Mouse (Mus musculus) MEL (cell line): ENCODE results near the gene Amot. TPM values are rescaled to one million over a fixed set of nuclear protein-coding genes. Genes with fewer than 3 reads are reported as not detected.
A peak's percentile ranks its signal among the peaks of the same experiment; 100 is the strongest.

Source experiments
- DNase-seq: peaks from one replicate; pipeline ENCODE4 v3.0.0; 2011; ENCODE audit warnings: low read depth, low spot score
- H3K27ac ChIP-seq: 2 replicates; pipeline ENCODE4 v1.5.1; 2012; ENCODE audit warnings: low read depth, mild to moderate bottlenecking, control low read depth, low read length, moderate library complexity; ENCODE audit not compliant: control insufficient read depth
- H3K27me3 ChIP-seq, 2 experiments: fragments of 150-350 bp in 1 of 2; sonication (generic) in 1 of 2; 2 replicates each; pipeline ENCODE4 v1.6.1; 2012; ENCODE audit warnings: low read length in 2 of 2, mild to moderate bottlenecking in 2 of 2, improper control_type of control experiment in 1 of 2, moderate library complexity in 1 of 2; ENCODE audit not compliant: insufficient read depth in 2 of 2, control insufficient read depth in 1 of 2
- H3K36me3 ChIP-seq, 2 experiments: 2 replicates each; pipeline ENCODE4 v1.6.1; 2012 to 2014; ENCODE audit warnings: low read length in 2 of 2, improper control_type of control experiment in 1 of 2, inconsistent platforms in 1 of 2, mild to moderate bottlenecking in 1 of 2; ENCODE audit not compliant: insufficient read depth in 2 of 2, control insufficient read depth in 1 of 2
- H3K4me1 ChIP-seq, 2 experiments: fragments of 150-350 bp in 1 of 2; sonication (generic) in 1 of 2; 2 replicates each; pipeline ENCODE4 v1.6.1; 2012; ENCODE audit warnings: low read length in 2 of 2, improper control_type of control experiment in 1 of 2, mild to moderate bottlenecking in 1 of 2; ENCODE audit not compliant: insufficient read depth in 2 of 2, control insufficient read depth in 1 of 2
- H3K4me3 ChIP-seq, 2 experiments: fragments of 150-350 bp in 1 of 2; sonication (generic) in 1 of 2; 2 replicates each; pipeline ENCODE4 v1.5.1; 2012; ENCODE audit warnings: low read depth in 2 of 2, low read length in 2 of 2, mild to moderate bottlenecking in 2 of 2, moderate library complexity in 2 of 2, control low read depth in 1 of 2, improper control_type of control experiment in 1 of 2; ENCODE audit not compliant: control insufficient read depth in 1 of 2, insufficient read depth in 1 of 2
- H3K79me2 ChIP-seq: 2 replicates; pipeline ENCODE4 v1.6.1; 2012; ENCODE audit warnings: mild to moderate bottlenecking, low read length, moderate library complexity; ENCODE audit not compliant: control insufficient read depth, poor library complexity, insufficient read depth
- H3K9ac ChIP-seq: 2 replicates; pipeline ENCODE4 v1.6.1; 2012; ENCODE audit warnings: low read depth, mild to moderate bottlenecking, control low read depth, low read length, moderate library complexity; ENCODE audit not compliant: control insufficient read depth, poor library complexity, severe bottlenecking
- H3K9me3 ChIP-seq: fragments of 150-350 bp; sonication (generic); replicated peaks from 2 replicates; pipeline ENCODE4 v1.6.1; 2012; ENCODE audit warnings: mild to moderate bottlenecking, low read length, improper control_type of control experiment, moderate library complexity; ENCODE audit not compliant: insufficient read depth
- BHLHE40 ChIP-seq: IDR thresholded peaks from 2 replicates; pipeline ENCODE4 v1.6.1; 2012; ENCODE audit warnings: low read depth, mild to moderate bottlenecking, inconsistent platforms, low read length, improper control_type of control experiment, borderline replicate concordance
- E2F4 ChIP-seq: IDR thresholded peaks from 2 replicates; pipeline ENCODE4 v1.6.1; 2011; ENCODE audit warnings: low read depth, low read length, improper control_type of control experiment, borderline replicate concordance
- ELF1 ChIP-seq: IDR thresholded peaks from 2 replicates; pipeline ENCODE4 v1.6.1; 2014; ENCODE audit warnings: low read depth, mild to moderate bottlenecking, inconsistent platforms, low read length, improper control_type of control experiment, moderate library complexity
- EP300 ChIP-seq, 2 experiments: IDR thresholded peaks; 2 replicates each; pipeline ENCODE4 v1.6.1; 2011; ENCODE audit warnings: improper control_type of control experiment in 2 of 2, low read length in 2 of 2, low read depth in 1 of 2, mild to moderate bottlenecking in 1 of 2
- ETS1 ChIP-seq: IDR thresholded peaks from 2 replicates; pipeline ENCODE4 v1.6.1; 2012; ENCODE audit warnings: low read depth, mild to moderate bottlenecking, inconsistent platforms, low read length, improper control_type of control experiment, moderate library complexity
- GATA1 ChIP-seq: IDR thresholded peaks from 2 replicates; pipeline ENCODE4 v1.6.1; 2011; ENCODE audit warnings: low read depth, low read length, improper control_type of control experiment
- HCFC1 ChIP-seq: IDR thresholded peaks from 2 replicates; pipeline ENCODE4 v1.6.1; 2012; ENCODE audit warnings: low read depth, mild to moderate bottlenecking, inconsistent platforms, low read length, improper control_type of control experiment, moderate library complexity
- JUND ChIP-seq: IDR thresholded peaks from 2 replicates; pipeline ENCODE4 v1.6.1; 2011; ENCODE audit warnings: low read depth, mild to moderate bottlenecking, improper control_type of control experiment, low read length
- MAFK ChIP-seq: IDR thresholded peaks from 2 replicates; pipeline ENCODE4 v1.6.1; 2011; ENCODE audit warnings: low read depth, mild to moderate bottlenecking, low read length, improper control_type of control experiment, borderline replicate concordance
- MAX ChIP-seq: IDR thresholded peaks from 2 replicates; pipeline ENCODE4 v1.6.1; 2011; ENCODE audit warnings: low read length, improper control_type of control experiment
- MAZ ChIP-seq: IDR thresholded peaks from 2 replicates; pipeline ENCODE4 v1.6.1; 2012; ENCODE audit warnings: low read depth, mild to moderate bottlenecking, inconsistent platforms, low read length, improper control_type of control experiment
- MEF2A ChIP-seq: IDR thresholded peaks from 2 replicates; pipeline ENCODE4 v1.6.1; 2014; ENCODE audit warnings: low read depth, mild to moderate bottlenecking, inconsistent platforms, low read length, improper control_type of control experiment; ENCODE audit not compliant: poor library complexity, insufficient replicate concordance, severe bottlenecking; ENCODE audit errors: extremely low read depth
- MXI1 ChIP-seq: IDR thresholded peaks from 2 replicates; pipeline ENCODE4 v1.6.1; 2011; ENCODE audit warnings: mild to moderate bottlenecking, low read depth, low read length, improper control_type of control experiment
- MYB ChIP-seq: IDR thresholded peaks from 2 replicates; pipeline ENCODE4 v1.6.1; 2011; ENCODE audit warnings: mild to moderate bottlenecking, low read depth, low read length, improper control_type of control experiment
- MYC ChIP-seq: IDR thresholded peaks from 2 replicates; pipeline ENCODE4 v1.6.1; 2011; ENCODE audit warnings: low read depth, mild to moderate bottlenecking, low read length, improper control_type of control experiment, moderate library complexity
- NELFE ChIP-seq: IDR thresholded peaks from 2 replicates; pipeline ENCODE4 v1.6.1; 2011; ENCODE audit warnings: low read depth, low read length, improper control_type of control experiment
- NRF1 ChIP-seq: IDR thresholded peaks from 2 replicates; pipeline ENCODE4 v1.6.1; 2014; ENCODE audit warnings: low read depth, mild to moderate bottlenecking, inconsistent platforms, low read length, improper control_type of control experiment, moderate library complexity; ENCODE audit not compliant: poor library complexity, insufficient read depth, severe bottlenecking
- POLR2A ChIP-seq, 2 experiments: IDR thresholded peaks; 2 replicates each; pipeline ENCODE4 v1.6.1; 2011 to 2012; ENCODE audit warnings: low read length in 2 of 2, mild to moderate bottlenecking in 2 of 2, control low read depth in 1 of 2, improper control_type of control experiment in 1 of 2, low read depth in 1 of 2, moderate library complexity in 1 of 2; ENCODE audit not compliant: control insufficient read depth in 1 of 2, insufficient read depth in 1 of 2, poor library complexity in 1 of 2
- POLR2AphosphoS2 ChIP-seq: IDR thresholded peaks from 2 replicates; pipeline ENCODE4 v1.6.1; 2011; ENCODE audit warnings: low read length, improper control_type of control experiment
- POLR2AphosphoS5 ChIP-seq: IDR thresholded peaks from 2 replicates; pipeline ENCODE4 v1.6.1; 2012; ENCODE audit warnings: low read depth, borderline replicate concordance, mild to moderate bottlenecking, inconsistent platforms, low read length, moderate library complexity, mixed read lengths
- RAD21 ChIP-seq: IDR thresholded peaks from 2 replicates; pipeline ENCODE4 v1.6.1; 2011; ENCODE audit warnings: mild to moderate bottlenecking, low read depth, low read length, improper control_type of control experiment
- RCOR1 ChIP-seq: IDR thresholded peaks from 2 replicates; pipeline ENCODE4 v1.6.1; 2012; ENCODE audit warnings: low read depth, mild to moderate bottlenecking, inconsistent platforms, low read length, improper control_type of control experiment
- SIN3A ChIP-seq: IDR thresholded peaks from 2 replicates; pipeline ENCODE4 v1.6.1; 2012; ENCODE audit warnings: low read length, improper control_type of control experiment, inconsistent platforms
- SMC3 ChIP-seq: IDR thresholded peaks from 2 replicates; pipeline ENCODE4 v1.6.1; 2011; ENCODE audit warnings: low read depth, low read length, improper control_type of control experiment
- TAL1 ChIP-seq: IDR thresholded peaks from 2 replicates; pipeline ENCODE4 v1.6.1; 2012; ENCODE audit warnings: mild to moderate bottlenecking, inconsistent platforms, low read length, moderate library complexity, mixed read lengths
- TBP ChIP-seq: IDR thresholded peaks from 2 replicates; pipeline ENCODE4 v1.8.0; 2011; ENCODE audit warnings: low read depth, low read length, improper control_type of control experiment
- TCF12 ChIP-seq: IDR thresholded peaks from 2 replicates; pipeline ENCODE4 v1.6.1; 2014; ENCODE audit warnings: low read depth, mild to moderate bottlenecking, inconsistent platforms, low read length, improper control_type of control experiment, moderate library complexity
- USF1 ChIP-seq: IDR thresholded peaks from 2 replicates; pipeline ENCODE4 v1.6.1; 2014; ENCODE audit warnings: low read depth, mild to moderate bottlenecking, inconsistent platforms, low read length, improper control_type of control experiment, moderate library complexity
- USF2 ChIP-seq, 2 experiments: IDR thresholded peaks; 2 replicates each; pipeline ENCODE4 v1.6.1; 2011 to 2012; ENCODE audit warnings: improper control_type of control experiment in 2 of 2, low read length in 2 of 2, borderline replicate concordance in 1 of 2, inconsistent platforms in 1 of 2, low read depth in 1 of 2, mild to moderate bottlenecking in 1 of 2; ENCODE audit not compliant: insufficient read depth in 1 of 2
- ZC3H11A ChIP-seq: IDR thresholded peaks from 2 replicates; pipeline ENCODE4 v1.6.1; 2012; ENCODE audit warnings: low read depth, mild to moderate bottlenecking, inconsistent platforms, low read length, improper control_type of control experiment
- ZKSCAN1 ChIP-seq: IDR thresholded peaks from 2 replicates; pipeline ENCODE4 v1.6.1; 2012; ENCODE audit warnings: low read depth, mild to moderate bottlenecking, inconsistent platforms, low read length, improper control_type of control experiment, moderate library complexity
- ZNF384 ChIP-seq: IDR thresholded peaks from 2 replicates; pipeline ENCODE4 v1.6.1; 2012; ENCODE audit warnings: low read depth, mild to moderate bottlenecking, inconsistent platforms, low read length, improper control_type of control experiment
- polyA plus RNA-seq, 2 experiments: library from polyadenylated mRNA; stranded (reverse) in 1 of 2; unstranded in 1 of 2; fragments of >175 nt in 1 of 2; fragments of >200 nt in 1 of 2; gene quantifications; 2 replicates each; pipeline versions ENCODE4 v1.2.1 to v1.2.4; 2012; ENCODE audit warnings: low replicate concordance in 2 of 2, low read depth in 1 of 2; ENCODE audit not compliant: insufficient read length in 2 of 2, insufficient read depth in 1 of 2, missing spikeins in 1 of 2
- total RNA-seq: library from RNA; depleted of rRNA; stranded (reverse); fragments of 300-350 nt; gene quantifications from 2 replicates; pipeline ENCODE4 v1.2.3, GENCODE M21; 2012

Amot gene
- total and polyA plus RNA-seq, 3 experiments, result not detected

- TF ChIP-seq MEF2A, result no peak
- no peak for TF ChIP-seq EP300 (IDR thresholded peaks at IDR 0.05; ENCODE audit: low read depth in 1 of 2, low read length in 2 of 2)
- no peak for TF ChIP-seq MAFK
- no peak for TF ChIP-seq POLR2AphosphoS2
- no peak for TF ChIP-seq JUND
- TF ChIP-seq POLR2AphosphoS5, result no peak
- no peak for TF ChIP-seq RCOR1
- no peak for TF ChIP-seq POLR2A (IDR thresholded peaks at IDR 0.05; ENCODE audit: control insufficient read depth in 1 of 2, insufficient read depth in 1 of 2, low read depth in 1 of 2, low read length in 2 of 2, poor library complexity in 1 of 2)
- no peak for TF ChIP-seq NELFE
- no peak for TF ChIP-seq MYC
- TF ChIP-seq ZKSCAN1, result no peak
- no peak for DNase-seq
- Histone ChIP-seq H3K4me1 (no peaks in the 10 kb centered on the region), H3K4me3 (no peak overlapping the region), H3K9me3 (no peaks in the 10 kb centered on the region), H3K27ac (no peak overlapping the region), H3K36me3 (no peaks in the 10 kb centered on the region), H3K79me2 (no peaks in the 10 kb centered on the region), H3K9ac (no peak overlapping the region), H3K27me3 (no peaks in the 10 kb centered on the region)
These were observed 36.1 kb upstream of the Amot start for GRCm38 (mm10) chrX:145541050-145541449.

GRCm38 (mm10) chrX:145540321-145540720 is 35.3 kb upstream of the Amot start:
- peak; percentile 15 for DNase-seq
- H3K9me3 ChIP-seq, result no peaks in the 10 kb centered on the region
- TF ChIP-seq USF1 (no peak), GATA1 (no peak), ZNF384 (no peak), POLR2A (IDR thresholded peaks at IDR 0.05; ENCODE audit: control insufficient read depth in 1 of 2, insufficient read depth in 1 of 2, low read depth in 1 of 2, low read length in 2 of 2, poor library complexity in 1 of 2) (no peak), JUND (no peak), MAZ (no peak), SMC3 (peak; percentile 51), ETS1 (no peak), TCF12 (no peak), BHLHE40 (no peak), NRF1 (no peak), MXI1 (no peak), MAFK (no peak), E2F4 (no peak), ZC3H11A (peak; percentile 51; the same call in 1 of the 2 replicates), RAD21 (peak; percentile 64), ELF1 (no peak), HCFC1 (no peak), MAX (no peak), SIN3A (no peak), USF2 (IDR thresholded peaks at IDR 0.05; ENCODE audit: borderline replicate concordance in 1 of 2, insufficient read depth in 1 of 2, low read depth in 1 of 2, low read length in 2 of 2) (no peak), NELFE (no peak), MYB (no peak), TAL1 (no peak), EP300 (IDR thresholded peaks at IDR 0.05; ENCODE audit: low read depth in 1 of 2, low read length in 2 of 2) (no peak), TBP (no peak), ZKSCAN1 (no peak)

More at GRCm38 (mm10) chrX:145540321-145540720, 35.3 kb upstream of the Amot start:
- H3K79me2 ChIP-seq, result no peaks in the 10 kb centered on the region
- H3K9ac ChIP-seq, result no peak overlapping the region
- no peaks in the 10 kb centered on the region for H3K27me3 ChIP-seq
- no peak overlapping the region for H3K27ac ChIP-seq
- no peak overlapping the region for H3K4me3 ChIP-seq
- no peaks in the 10 kb centered on the region for H3K36me3 ChIP-seq
- H3K4me1 ChIP-seq, result no peaks in the 10 kb centered on the region
